Mouse (Mus musculus) embryonic facial prominence, embryonic 10.5 days (tissue): ENCODE data around the gene Pom121l2. TPM values are rescaled to one million over a fixed set of nuclear protein-coding genes. Genes with fewer than 3 reads are reported as not detected.
"Not testable (repeated sequence)": the region's sequence is repeated elsewhere in the genome, so short reads cannot be mapped to it uniquely, and the experiment has no call there.

Experiments
- DNase-seq: peaks from one replicate; pipeline ENCODE4 v3.0.0-alpha.2; 2017; ENCODE audit warnings: low spot score
- H3K27ac ChIP-seq: fragments of 300-500 bp; sonication (generic); replicated peaks from 2 replicates; pipeline ENCODE4 v1.5.1; 2016; ENCODE audit warnings: mild to moderate bottlenecking
- H3K27me3 ChIP-seq: fragments of 300-500 bp; sonication (generic); replicated peaks from 2 replicates; pipeline ENCODE4 v1.6.1; 2016; ENCODE audit warnings: low read depth, mild to moderate bottlenecking; ENCODE audit not compliant: poor library complexity, severe bottlenecking
- H3K36me3 ChIP-seq: fragments of 300-500 bp; sonication (generic); replicated peaks from 2 replicates; pipeline ENCODE4 v1.6.1; 2016; ENCODE audit warnings: mild to moderate bottlenecking, moderate library complexity
- H3K4me1 ChIP-seq: fragments of 300-500 bp; sonication (generic); 2 replicates; pipeline ENCODE4 v1.6.1; 2016
- H3K4me3 ChIP-seq: fragments of 300-500 bp; sonication (generic); 2 replicates; pipeline ENCODE4 v1.5.1; 2016; ENCODE audit warnings: mild to moderate bottlenecking, moderate library complexity
- H3K9me3 ChIP-seq: fragments of 300-500 bp; sonication (generic); 2 replicates; pipeline ENCODE4 v1.6.1; 2016; ENCODE audit warnings: mild to moderate bottlenecking
- WGBS: fragments of 180-500 bp; shearing (Covaris S2); methylation state at CpG from one replicate; pipeline ENCODE4 v1.1.7; 2016; 5-methylcytosine and 5-hydroxymethylcytosine counted together
- microRNA-seq: library from miRNA; unstranded; fragments of <30 nt; microRNA quantifications from one replicate; pipeline ENCODE4, GENCODE M21; 2017
- polyA plus RNA-seq: library from polyadenylated mRNA; unstranded; fragments of >200 nt; fragmentation: Nextera tagmentation; extraction: Ambion mirVana; gene quantifications from 2 replicates; pipeline ENCODE4 v1.2.1, GENCODE M21; 2016

The Pom121l2 gene
- polyA plus RNA-seq, 1 experiment from 2014 or later: 0.06 TPM

- H3K27me3 ChIP-seq: no peaks in the 10 kb centered on the region; the same call in 1 of the 2 replicates
- no peaks in the 10 kb centered on the region for H3K9me3 ChIP-seq
- peaks cover 22% of the 10 kb centered on the region for H3K4me1 ChIP-seq
- no peak overlapping the region for H3K27ac ChIP-seq
- peak overlapping the region; percentile 63; the same call in 1 of the 2 replicates for H3K4me3 ChIP-seq
- 24% methylated on average over 8 of the region's 8 CpGs for WGBS
- DNase-seq: peak; percentile 54
- H3K36me3 ChIP-seq: no peaks in the 10 kb centered on the region
Measured at GRCm38 (mm10) chr13:22029928-22030327, 48.9 kb downstream of the Pom121l2 start.

- H3K4me1 ChIP-seq: peaks cover 22% of the 10 kb centered on the region
- no peaks in the 10 kb centered on the region for H3K9me3 ChIP-seq
- no peaks in the 10 kb centered on the region for H3K27me3 ChIP-seq
- no peaks in the 10 kb centered on the region for H3K36me3 ChIP-seq
- no peak overlapping the region for H3K27ac ChIP-seq
- H3K4me3 ChIP-seq: no peak overlapping the region
- no peak for DNase-seq
- WGBS: 18% methylated on average over 4 of the region's 4 CpGs
Measured at GRCm38 (mm10) chr13:22030493-22030892, 49.5 kb downstream of the Pom121l2 start.

GRCm38 (mm10) chr13:22033741-22034442 lies 52.9 kb downstream of the Pom121l2 start:
- Histone ChIP-seq H3K36me3 (no peaks in the 10 kb centered on the region), H3K4me3 (peak overlapping the region; percentile 62), H3K4me1 (peaks cover 24% of the 10 kb centered on the region), H3K9me3 (no peaks in the 10 kb centered on the region), H3K27me3 (no peaks in the 10 kb centered on the region), H3K27ac (peak overlapping the region; percentile 93)
- 60% methylated on average over 5 of the region's 5 CpGs for WGBS
- DNase-seq: no peak

GRCm38 (mm10) chr13:22034443-22035266 lies 53.7 kb downstream of the Pom121l2 start:
- no peaks in the 10 kb centered on the region for H3K9me3 ChIP-seq
- under 1% methylated on average over 14 of the region's 14 CpGs for WGBS
- peak overlapping the region; percentile 93 for H3K27ac ChIP-seq
- no peaks in the 10 kb centered on the region for H3K36me3 ChIP-seq
- DNase-seq: peak; percentile 46
- no peaks in the 10 kb centered on the region for H3K27me3 ChIP-seq
- peak overlapping the region; percentile 62 for H3K4me3 ChIP-seq
- H3K4me1 ChIP-seq: peaks cover 22% of the 10 kb centered on the region

- H3K4me1 ChIP-seq: peaks cover 26% of the 10 kb centered on the region
- peak within 1 kb of the TSS; percentile 62 for H3K4me3 ChIP-seq
- peak; percentile 87 for DNase-seq
- H3K27me3 ChIP-seq, H3K9me3 ChIP-seq, H3K36me3 ChIP-seq: not testable (repeated sequence)
- H3K27ac ChIP-seq: peak within 1 kb of the TSS; percentile 93
- under 1% methylated on average over 32 of the region's 69 CpGs for WGBS
Measured at GRCm38 (mm10) chr13:22035267-22036148, 54.5 kb downstream of the Pom121l2 start, which contains the start of the genes Hist1h2ah and Hist1h2bk. TSS of gene Hist1h2ah (minus strand) at chr13:22035568. TSS of gene Hist1h2bk (plus strand) at chr13:22035870.

GRCm38 (mm10) chr13:22036149-22036956 lies 55.4 kb downstream of the Pom121l2 start:
- H3K4me1 ChIP-seq: peaks cover 26% of the 10 kb centered on the region
- peak; percentile 63 for DNase-seq
- 2% methylated on average over 22 of the region's 23 CpGs for WGBS
- H3K36me3 ChIP-seq: no peaks in the 10 kb centered on the region
- no peaks in the 10 kb centered on the region for H3K9me3 ChIP-seq
- H3K27me3 ChIP-seq: no peaks in the 10 kb centered on the region
- peak overlapping the region; percentile 61 for H3K4me3 ChIP-seq
- peak overlapping the region; percentile 91 for H3K27ac ChIP-seq

GRCm38 (mm10) chr13:22036986-22037385 lies 56.0 kb downstream of the Pom121l2 start:
- WGBS: 71% methylated on average over 3 of the region's 3 CpGs
- Histone ChIP-seq H3K27me3 (no peaks in the 10 kb centered on the region), H3K36me3 (no peaks in the 10 kb centered on the region), H3K4me1 (peaks cover 28% of the 10 kb centered on the region), H3K4me3 (peak overlapping the region; percentile 61), H3K9me3 (no peaks in the 10 kb centered on the region), H3K27ac (peak overlapping the region; percentile 91)
- DNase-seq: no peak

- H3K36me3 ChIP-seq: no peaks in the 10 kb centered on the region
- H3K4me3 ChIP-seq: peak overlapping the region; percentile 61; the same call in 1 of the 2 replicates
- 69% methylated on average over 2 of the region's 2 CpGs for WGBS
- H3K9me3 ChIP-seq: no peaks in the 10 kb centered on the region
- peaks cover 31% of the 10 kb centered on the region for H3K4me1 ChIP-seq
- peak overlapping the region; percentile 91 for H3K27ac ChIP-seq
- DNase-seq: no peak
- H3K27me3 ChIP-seq: no peaks in the 10 kb centered on the region
Measured at GRCm38 (mm10) chr13:22037415-22037814, 56.4 kb downstream of the Pom121l2 start.

Small RNA genes lying within 50 kb of the gene (microRNA-seq; reads per million reads assigned to microRNA genes)
- gene Gm44390: not detected

Other genes with a start within 250 kb of the Pom121l2 start
- 0.93 and 1.3 TPM in 2 replicates for gene Hist1h4j, start 246.1 kb upstream of the Pom121l2 start, polyA plus RNA-seq
- gene Hist1h4k, start 230.7 kb upstream of the Pom121l2 start, polyA plus RNA-seq: 3.9 and 7.1 TPM in 2 replicates
- gene Hist1h2ak, start 227.4 kb upstream of the Pom121l2 start, polyA plus RNA-seq: 18.6 and 21.7 TPM in 2 replicates
- 3.6 and 4.0 TPM in 2 replicates for gene Hist1h2bn, start 227.1 kb upstream of the Pom121l2 start, polyA plus RNA-seq
- gene Hist1h1b, start 200.6 kb upstream of the Pom121l2 start, polyA plus RNA-seq: 34.8 and 36.2 TPM in 2 replicates
- 102 and 103 TPM in 2 replicates for gene Hist1h3i, start 197.8 kb upstream of the Pom121l2 start, polyA plus RNA-seq
- 10.9 and 18.0 TPM in 2 replicates for gene Hist1h2an, start 194.0 kb upstream of the Pom121l2 start, polyA plus RNA-seq
- gene Hist1h2bp, start 193.7 kb upstream of the Pom121l2 start, polyA plus RNA-seq: 3.1 and 3.2 TPM in 2 replicates
- gene Hist1h2bq, start 171.0 kb upstream of the Pom121l2 start, polyA plus RNA-seq: 21.7 and 23.9 TPM in 2 replicates
- not detected in 2 replicates for gene Hist1h2ao, start 170.7 kb upstream of the Pom121l2 start, polyA plus RNA-seq
- gene Hist1h4m, start 169.4 kb upstream of the Pom121l2 start, polyA plus RNA-seq: not detected in 2 replicates
- gene Hist1h4n, start 149.0 kb upstream of the Pom121l2 start, polyA plus RNA-seq: 9.3 and 10.5 TPM in 2 replicates
- gene Hist1h2ap, start 147.7 kb upstream of the Pom121l2 start, polyA plus RNA-seq: 6,093 and 6,114 TPM in 2 replicates
- 21.7 and 24.2 TPM in 2 replicates for gene Hist1h2br, start 147.5 kb upstream of the Pom121l2 start, polyA plus RNA-seq
- gene Zfp184, start 36.1 kb upstream of the Pom121l2 start, polyA plus RNA-seq: 23.1 and 24.9 TPM in 2 replicates
- 0.13 and 0.54 TPM in 2 replicates for gene Prss16, start 28.5 kb downstream of the Pom121l2 start, polyA plus RNA-seq
- gene Hist1h2ah, start 54.4 kb downstream of the Pom121l2 start, polyA plus RNA-seq: 8.0 and 8.8 TPM in 2 replicates
- gene Hist1h2bk, start 54.7 kb downstream of the Pom121l2 start, polyA plus RNA-seq: 8.5 and 10.0 TPM in 2 replicates
- gene Hist1h4i, start 60.2 kb downstream of the Pom121l2 start, polyA plus RNA-seq: 37.1 and 38.7 TPM in 2 replicates
- gene Hist1h2ag, start 61.8 kb downstream of the Pom121l2 start, polyA plus RNA-seq: 75.8 and 77.8 TPM in 2 replicates
- gene Hist1h2bj, start 62.0 kb downstream of the Pom121l2 start, polyA plus RNA-seq: 12.4 and 15.1 TPM in 2 replicates
- not detected in 2 replicates for gene Vmn1r188, start 103.2 kb downstream of the Pom121l2 start, polyA plus RNA-seq
- gene Vmn1r189, start 124.6 kb downstream of the Pom121l2 start, polyA plus RNA-seq: not detected in 2 replicates
- not detected in 2 replicates for gene Vmn1r191, start 202.8 kb downstream of the Pom121l2 start, polyA plus RNA-seq
- gene Vmn1r192, start 209.9 kb downstream of the Pom121l2 start, polyA plus RNA-seq: not detected in 2 replicates
- gene Vmn1r193, start 242.0 kb downstream of the Pom121l2 start, polyA plus RNA-seq: not detected in 2 replicates